Mouse (Mus musculus) c-Kit-positive CD71-positive TER-119-positive erythroid progenitor cells, embryonic 14.5 days (primary cell): Measurements from ENCODE around the gene Nupr1.
"Not testable (repeated sequence)": the region's sequence is repeated elsewhere in the genome, so short reads cannot be mapped to it uniquely, and the experiment has no call there.

Source experiments
- DNase-seq: peaks from one replicate; pipeline ENCODE4 v3.0.0-alpha.2; 2013; ENCODE audit warnings: low spot score

Nupr1 gene

DNA sequence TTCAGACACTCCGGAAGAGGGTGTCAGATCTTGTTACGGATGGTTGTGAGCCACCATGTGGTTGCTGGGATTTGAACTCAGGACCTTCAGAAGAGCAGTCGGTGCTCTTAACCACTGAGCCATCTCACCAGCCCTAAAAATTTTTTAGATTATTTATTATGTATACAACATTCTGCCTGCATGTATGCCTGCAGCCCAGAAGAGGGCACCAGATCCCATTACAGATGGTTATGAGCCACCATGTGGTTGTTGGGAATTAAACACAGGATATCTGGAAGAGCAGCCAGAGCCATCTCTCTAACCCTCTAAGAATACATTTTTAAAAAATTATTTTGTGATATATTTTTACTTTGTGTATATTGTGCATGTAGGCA lies 12.6 kb upstream of the Nupr1 start:
- not testable (repeated sequence) for DNase-seq

DNA sequence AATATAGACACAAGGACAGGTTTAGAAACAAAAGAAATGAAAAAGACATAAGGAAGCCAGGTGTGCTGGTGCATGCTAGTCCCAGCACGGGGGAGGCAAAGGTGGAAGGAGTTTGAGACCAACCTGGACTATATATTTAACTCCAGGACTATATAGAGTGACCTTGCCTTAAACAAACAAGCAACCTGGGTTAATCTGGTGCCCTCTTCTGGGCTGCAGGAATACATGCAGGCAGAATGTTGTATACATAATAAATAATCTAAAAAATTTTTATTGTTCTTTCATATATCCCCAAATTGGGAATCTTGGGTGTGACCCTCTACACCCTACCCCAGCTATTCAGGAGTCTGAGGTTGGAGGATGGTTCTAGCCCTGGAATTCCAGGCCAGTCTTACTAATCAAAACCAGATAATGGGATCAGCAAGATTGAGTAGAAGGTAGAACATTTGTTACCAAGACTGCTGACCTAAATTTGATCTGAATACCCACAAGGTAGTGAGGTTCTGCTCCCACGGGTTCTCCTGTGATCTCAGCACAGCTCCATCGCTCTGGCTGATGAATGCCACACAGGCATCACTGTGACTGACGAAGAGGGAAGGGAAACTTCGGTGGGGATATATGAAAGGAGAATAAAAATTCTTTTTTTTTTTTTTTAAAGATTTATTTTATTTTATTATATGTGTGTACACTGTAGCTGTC lies 12.0 kb upstream of the Nupr1 start:
- DNase-seq = no peak

DNA sequence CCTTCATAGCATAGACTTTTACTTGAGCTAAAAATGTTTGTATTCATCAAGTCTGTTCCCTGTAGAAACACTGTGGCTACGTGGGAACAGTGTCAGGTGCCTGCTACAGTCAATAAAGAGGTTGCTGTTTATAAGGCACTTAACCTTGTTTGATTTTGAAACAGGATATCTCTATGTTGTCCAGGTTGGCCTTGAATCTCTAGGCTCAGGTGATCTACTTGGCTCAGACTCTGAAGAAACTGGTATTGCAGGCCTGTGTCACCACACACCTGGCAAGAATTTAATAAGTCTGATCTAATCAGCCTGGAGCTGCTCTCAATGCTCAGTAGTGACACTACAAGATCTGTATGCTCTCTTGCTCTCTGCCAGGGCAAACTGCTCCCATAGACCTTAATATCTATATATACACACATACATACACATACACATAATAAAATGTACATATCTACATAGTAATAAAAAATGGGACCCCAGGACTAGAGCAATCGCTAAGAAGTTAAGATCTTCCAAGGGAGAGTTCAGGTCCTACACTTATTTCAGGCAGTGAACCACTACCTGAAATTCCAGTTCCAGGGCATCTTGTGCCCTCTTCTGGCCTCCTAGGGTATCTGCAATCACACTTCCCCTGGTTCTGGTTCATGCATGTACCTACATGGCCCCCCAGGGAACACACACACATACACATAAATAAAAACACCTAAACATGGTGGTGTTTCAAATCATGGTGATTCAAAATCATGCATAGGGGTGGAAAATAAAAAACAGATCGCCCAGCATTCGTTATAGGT lies 6.3 kb upstream of the Nupr1 start:
- peak; percentile 54 for DNase-seq

DNA sequence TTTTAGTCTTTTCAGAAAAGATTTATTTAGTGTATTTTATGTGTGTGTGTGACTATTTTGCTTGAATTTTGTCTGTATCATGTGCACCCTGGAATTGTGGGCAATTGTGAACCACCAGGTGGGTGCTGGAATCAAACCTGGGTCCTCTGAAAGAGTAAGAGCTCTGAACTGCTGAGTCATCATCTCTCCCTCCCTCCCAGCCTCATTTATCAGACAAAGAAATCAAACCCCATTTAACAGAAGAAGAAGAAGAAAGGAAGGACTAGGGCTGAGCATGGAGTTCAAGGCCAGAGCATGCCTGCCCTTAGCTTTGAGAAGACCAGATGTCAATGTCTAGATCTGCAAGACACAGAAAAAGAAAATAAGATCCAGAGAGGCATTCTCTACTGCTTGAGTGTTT lies 4.7 kb upstream of the Nupr1 start:
- no peak for DNase-seq

DNA sequence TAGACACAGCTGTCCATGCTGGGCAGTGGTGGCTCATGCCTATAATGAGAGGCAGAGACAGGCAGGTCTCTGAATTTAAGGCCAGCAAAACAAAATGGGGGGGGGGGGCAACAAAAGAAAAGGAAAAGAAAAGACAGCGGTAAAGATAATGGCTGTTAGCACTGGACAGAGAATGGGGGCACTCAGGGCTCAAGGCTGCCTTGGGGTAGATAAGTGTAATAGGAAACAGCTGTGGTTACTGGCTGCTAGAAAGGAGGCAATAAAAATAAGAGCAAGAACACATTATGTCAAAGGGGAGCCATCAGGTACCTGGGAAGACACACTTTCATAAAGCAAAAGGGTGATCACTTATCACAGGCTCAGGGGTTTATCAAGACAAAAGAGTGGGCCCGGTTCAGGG lies 1.8 kb upstream of the Nupr1 start:
- no peak for DNase-seq

DNA sequence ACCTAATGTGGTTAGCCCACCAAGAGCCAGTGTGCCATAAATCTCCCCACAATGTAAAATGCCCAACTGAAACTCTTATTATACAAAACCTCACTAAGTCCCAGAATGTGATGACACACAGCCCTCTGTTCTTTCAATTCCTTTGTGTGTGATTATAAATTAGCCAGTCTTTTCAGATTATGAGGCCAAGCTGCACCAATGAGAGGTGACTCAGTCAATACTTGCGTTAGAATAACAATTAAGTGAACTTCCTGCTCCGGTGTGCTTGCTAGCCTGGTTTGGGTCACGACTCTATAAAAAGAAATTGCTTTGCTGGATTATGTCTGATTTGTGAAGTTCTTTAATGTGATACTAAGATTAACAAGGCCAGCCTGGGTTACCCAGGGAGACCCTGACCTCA lies 746 bp downstream of the Nupr1 start:
- no peak for DNase-seq

DNA sequence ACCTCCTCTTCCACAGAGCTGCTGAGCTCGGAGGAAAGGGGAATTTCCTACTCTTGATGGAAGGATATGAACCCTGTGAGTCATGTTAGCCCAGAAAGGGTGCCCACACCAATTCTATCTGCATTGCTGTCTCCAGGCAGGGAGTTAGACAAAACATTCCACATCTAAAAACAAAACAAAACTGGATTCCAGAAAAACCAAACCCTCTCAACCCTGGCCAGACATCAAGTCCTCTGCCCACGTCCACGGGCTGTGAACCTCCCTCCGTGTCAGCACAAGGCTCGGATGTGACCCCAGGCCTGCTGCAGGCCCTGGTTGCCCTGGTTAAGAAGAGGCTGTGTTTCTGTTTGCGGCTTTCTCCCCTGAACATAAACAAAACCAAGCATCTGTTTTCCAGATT lies 2.5 kb downstream of the Nupr1 start:
- DNase-seq = no peak

DNA sequence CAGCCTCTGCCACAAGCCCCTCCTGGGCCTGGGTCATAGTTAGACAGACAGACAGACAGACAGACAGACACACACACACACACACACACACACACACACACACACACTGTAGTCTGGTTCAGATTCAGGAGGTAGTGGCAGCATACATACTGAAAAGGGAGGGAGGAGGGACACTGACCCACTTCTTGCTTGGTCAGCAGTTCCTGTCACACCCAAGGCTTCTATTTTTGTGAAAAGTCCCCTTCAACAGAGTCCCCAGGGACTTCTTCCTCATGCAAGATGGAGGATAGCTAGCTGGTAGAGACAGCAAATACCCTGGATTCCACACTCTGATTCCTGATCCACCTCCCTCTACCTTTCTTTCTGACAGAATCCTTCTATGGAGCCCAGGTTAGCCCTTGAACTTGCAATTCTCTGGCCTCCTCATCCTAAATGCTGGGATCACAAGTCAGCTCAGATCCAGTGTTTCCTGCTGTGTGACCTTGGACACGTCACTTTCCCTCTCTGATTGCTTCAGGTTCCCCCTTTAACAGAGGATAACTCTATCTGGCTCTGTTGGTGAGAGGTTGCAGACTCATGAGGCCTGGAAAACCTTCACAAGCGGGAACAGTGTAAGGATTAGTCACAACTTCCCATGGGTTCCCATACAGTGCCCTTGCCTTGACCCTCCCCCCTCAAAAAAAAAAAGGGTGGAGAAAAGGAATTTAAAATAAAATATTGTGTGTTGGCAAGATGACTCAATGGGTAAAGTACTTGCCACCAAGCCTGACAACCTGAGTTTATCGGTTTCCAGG lies 4.7 kb downstream of the Nupr1 start:
- no peak for DNase-seq

DNA sequence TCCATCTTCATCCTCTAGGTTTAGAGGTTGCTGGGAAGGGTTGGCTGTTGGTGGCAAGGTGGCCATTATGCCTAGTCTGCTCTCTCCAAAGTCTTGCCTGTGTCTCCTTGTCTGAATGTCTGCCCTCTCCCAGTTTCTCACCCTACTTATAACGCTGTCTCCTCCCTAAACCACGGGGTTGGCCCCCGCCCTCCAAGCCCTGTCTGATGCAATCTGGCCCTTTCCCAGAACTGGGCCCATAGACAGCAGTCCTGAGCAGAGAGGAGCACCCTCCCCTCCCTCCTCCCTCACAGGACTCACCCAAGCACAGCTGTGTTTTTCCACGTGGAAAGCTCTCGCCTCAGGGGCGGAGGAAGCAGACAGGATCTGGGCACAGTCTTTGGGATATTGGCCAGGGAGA lies 5.3 kb downstream of the Nupr1 start:
- peak; percentile 66 for DNase-seq

DNA sequence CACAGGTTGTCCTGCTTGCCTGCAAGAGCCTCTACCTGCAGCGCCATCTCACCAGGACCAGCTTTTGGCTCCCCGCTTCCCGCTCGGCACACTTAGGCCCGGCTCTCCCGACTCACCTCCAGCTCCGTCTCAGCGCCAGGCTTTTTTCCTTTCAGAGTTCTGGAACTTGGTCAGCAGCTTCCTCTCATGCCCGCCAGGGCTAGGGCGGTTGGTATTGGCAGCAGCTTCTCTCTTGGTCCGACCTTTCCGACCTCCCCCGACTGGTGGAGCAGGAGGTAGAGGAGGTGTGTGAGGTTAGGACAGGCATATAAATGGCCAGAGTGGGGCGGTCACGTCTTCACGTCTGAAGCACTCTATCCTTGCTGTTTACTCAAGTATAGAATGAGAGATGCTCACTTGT lies 5.9 kb downstream of the Nupr1 start:
- DNase-seq = no peak

DNA sequence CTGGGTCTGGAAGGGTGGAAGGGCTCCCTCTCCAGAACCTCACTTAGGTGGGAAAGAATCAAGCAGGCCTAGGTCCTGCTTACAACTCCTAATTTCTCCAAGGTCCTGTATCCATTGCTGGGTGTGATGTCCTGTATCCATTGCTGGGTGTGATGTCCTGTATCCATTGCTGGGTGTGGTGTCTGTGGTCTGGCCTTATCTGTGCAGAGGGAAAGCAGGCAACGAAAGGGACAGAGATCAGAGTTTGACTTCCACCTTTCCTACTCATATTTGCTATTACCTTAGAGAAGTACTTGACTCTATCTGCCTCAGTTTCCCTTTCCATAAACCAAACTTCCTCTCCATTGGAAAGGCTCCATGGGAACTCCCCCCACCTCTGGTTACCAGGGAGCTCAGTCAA lies 7.3 kb downstream of the Nupr1 start:
- no peak for DNase-seq

DNA sequence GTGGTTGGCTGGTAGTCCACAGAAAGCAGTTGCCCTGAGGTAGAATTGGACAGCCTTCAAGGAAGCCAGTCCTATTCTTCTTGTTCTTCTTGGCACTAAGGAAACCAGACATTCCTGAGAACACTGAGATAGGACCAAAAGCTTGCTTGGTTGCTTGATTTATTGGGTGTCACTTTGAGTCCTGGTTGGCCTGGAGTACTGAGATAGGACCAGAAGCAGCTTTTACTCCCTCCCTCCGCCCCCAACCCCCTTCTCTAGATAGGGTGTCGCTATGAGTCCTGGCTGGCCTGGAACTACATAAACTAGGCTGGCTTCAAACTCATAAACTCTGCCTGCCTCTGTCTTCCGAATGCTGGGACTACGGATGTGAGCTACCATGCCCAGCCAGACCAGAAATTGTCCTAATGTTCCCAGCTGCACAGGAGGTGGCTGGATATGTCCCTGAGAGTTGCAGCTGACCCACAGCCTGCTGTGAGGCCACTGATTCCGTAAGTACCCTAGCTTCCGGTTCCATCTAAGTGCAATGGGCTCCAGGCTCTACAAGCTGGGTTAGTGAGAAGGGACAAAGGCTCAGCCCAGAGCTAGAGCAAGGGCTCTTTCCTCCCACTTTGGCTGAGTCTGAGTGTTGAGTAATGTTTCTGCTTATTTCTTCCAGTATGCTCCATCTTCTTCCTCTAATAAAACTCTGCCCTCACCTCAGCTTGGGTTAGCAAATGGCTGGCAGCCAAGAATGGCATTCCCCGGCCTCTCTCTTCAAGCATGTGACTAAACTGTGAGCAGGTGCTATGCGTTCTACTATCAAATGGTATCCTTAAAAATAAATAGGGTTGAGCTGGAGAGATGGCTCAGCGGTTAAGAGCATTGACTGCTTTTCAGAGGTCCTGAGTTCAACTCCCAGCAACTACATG lies 9.0 kb downstream of the Nupr1 start:
- DNase-seq = peak; percentile 32

DNA sequence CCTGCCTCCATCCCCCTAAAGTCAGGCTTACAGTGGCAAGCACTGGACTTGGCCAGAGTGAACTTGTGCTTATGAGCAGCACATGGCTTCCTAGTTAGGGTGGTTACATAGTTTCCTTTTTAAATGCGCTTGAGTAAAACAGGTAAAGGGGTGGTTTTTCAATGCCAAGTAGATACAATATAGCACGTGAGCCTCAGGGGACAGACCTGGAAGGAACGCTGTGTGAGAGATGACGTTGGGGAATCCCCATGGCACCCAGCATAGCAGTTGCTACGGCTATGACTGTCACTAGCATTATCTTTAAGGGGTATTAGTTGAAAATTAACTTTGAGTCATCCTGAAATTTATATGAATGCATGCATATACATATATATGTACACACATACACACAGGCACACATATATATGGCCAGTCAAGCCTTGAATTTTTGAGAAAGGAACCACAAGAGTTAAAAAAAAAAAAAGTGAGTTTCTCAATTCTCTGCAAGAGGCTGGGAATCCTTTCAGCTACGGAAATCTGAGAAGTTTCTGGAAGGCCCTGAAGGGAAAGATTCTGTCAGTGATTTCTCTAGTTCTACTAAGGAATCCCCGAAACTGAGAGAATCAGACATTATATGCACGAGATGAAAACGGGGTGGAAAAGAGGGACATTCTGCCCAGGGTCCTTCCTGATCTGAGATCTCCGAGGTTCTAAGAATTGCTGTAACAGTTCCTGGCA lies 10.9 kb downstream of the Nupr1 start:
- DNase-seq = no peak

DNA sequence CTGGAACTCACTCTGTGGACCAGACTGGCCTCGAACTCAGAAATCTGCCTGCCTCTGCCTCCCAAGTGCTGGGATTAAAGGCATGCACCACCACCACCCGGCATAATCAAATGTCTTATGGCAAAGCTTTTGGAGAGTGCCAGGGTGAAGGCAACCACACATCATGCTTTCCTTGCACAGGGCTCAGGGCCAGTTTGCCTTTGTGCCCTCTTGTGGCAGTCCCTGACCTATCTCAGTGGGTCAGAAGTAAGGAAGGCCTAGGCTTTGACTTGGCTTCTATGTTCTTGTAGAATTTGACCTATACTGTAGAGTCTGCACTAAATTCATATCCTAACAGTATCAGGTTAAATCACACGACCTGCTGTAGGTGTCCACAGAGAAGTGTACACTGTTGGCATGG lies 14.0 kb downstream of the Nupr1 start:
- DNase-seq = no peak

DNA sequence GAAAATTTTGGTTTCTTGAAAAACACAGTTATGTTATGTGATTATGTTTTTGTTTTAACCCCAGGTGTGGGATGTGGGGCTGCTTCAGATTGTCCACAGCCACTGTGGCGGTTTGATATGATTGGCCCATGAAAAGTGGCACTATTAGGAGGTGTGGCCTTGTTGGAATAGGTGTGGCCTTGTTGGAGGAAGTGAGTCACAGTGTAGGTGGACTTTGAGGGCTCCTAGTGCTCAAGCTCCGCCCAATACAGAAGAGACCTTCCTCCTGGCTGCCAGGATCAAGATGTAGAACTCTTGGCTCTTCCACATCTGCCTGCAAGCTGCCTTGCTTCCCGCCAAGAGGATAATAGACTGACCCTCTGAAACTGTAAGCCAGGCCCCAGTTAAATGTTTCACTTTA lies 17.9 kb downstream of the Nupr1 start:
- no peak for DNase-seq

DNA sequence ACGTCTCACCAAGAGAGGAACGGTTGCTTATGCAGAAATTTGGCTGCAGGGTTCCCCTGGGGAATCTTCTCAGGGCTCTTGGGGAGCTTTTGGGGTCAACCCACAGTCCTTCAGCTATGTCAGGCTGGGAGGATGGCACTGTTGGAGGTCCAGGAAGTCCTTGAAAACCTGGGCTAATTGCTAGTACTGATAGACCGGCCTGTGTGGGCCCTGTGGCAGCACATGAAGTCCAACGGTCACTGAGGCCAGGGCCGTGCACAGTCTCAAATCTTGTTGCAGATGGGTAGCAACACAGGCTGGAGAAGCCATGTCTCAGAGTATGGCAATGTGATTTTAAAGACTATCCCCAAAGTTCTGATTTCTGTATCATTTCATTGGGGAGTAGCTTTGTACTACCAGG lies 22.9 kb downstream of the Nupr1 start:
- no peak for DNase-seq

DNA sequence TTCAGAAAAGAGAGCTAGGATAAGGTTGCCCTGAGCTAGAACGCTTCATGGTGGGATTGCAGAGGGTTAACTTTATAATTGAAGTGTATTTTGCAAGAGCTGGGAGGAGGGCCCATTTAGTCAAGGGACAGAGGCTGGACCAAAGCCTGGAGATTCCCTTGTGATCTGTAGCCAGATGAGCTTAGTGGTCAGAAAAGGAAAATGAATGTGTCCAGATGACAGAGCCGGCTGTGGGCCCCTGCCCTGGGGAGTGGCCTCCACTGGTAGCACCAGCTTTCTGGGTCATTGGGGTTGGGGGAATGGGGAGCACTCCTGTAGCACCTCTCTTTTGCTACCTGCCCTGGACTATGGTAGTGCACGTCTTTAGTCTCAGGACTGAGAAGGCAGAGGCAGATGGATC lies 23.6 kb downstream of the Nupr1 start:
- DNase-seq = no peak

DNA sequence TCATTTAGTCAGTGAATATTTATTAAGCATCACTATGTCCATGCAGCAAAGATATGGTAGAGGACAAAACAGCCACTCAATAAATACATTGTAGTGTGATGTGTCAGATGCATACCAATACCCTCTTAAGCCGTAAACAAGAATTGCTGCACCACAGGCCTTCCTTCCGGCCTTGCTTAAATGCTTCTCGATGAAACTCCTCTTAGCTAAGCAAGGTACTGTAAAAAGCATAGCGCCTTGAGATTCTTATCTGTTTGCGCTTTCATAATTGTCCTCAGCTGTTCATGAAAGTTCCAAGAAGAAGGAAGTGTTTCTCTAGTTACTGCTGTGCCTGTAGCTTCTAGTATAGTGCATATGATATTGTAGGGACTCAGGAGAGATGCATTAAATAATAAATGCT lies 24.1 kb downstream of the Nupr1 start:
- no peak for DNase-seq

DNA sequence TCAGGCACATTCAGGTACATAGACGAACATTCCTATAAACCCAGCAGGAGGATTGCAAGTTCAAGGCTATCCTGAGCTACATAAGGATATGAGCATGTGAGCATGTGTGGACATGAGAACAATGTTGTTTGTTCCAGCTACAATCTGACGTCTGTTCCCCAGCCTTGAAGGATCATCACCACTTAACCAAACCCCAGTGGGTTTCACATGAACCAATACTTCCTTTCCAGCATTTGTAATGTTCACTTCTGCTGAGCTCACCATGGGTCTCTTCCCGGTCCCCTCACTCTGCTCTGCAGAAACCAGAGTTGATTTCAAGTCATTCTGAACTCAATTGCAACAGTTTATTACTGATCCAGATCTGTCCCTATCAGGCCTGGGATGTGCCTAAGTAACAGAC lies 28.0 kb downstream of the Nupr1 start:
- DNase-seq = no peak

DNA sequence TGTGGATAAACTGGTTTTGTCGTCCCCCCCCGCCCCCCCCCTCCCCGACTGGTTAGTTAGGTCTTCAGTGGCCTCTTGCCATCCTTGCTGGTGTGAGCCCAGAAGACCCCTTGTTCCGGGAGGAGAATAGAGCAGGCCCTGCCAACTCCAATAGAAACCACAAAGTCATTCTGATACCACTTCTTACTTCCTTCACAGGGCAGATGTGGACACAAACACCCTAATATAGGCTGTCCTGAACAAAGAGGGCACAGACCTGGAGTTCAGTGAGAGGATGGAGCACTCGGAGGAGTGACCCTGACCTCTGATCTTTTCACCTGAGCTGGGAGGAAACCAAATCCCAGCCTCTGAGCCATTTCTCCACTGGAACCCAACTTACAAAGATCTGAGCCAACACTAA lies 28.8 kb downstream of the Nupr1 start:
- no peak for DNase-seq

DNA sequence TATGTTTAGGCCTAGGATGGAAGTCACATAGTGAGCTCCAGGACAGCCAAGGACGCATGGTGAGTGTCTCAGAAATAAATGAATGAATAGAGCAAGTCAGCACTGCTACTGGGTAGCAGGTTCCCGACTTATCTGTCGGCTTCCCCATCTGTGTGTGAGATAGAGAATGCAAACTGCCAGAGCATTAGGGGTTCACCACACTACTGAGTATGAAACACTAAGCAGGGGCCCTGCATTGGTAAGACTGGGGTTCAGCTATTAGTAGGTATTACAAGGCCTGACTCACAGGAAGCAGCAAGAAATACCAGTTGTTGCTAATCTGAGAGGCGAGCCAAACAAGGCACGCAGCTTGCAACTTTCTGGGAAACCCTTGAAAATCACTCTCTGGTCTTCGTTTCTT lies 31.7 kb downstream of the Nupr1 start:
- no peak for DNase-seq
